Mouse (Mus musculus) CH12.LX (cell line): ENCODE results near the gene Gm20388. TPM values are rescaled to one million over a fixed set of nuclear protein-coding genes. Genes with fewer than 3 reads are reported as not detected.

ENCODE experiments used
- DNase-seq: peaks from one replicate; pipeline ENCODE4 v3.0.0-alpha.2; 2013; ENCODE audit errors: extremely low read depth
- H3K27ac ChIP-seq: 2 replicates; pipeline ENCODE4 v1.5.1; 2012; ENCODE audit warnings: low read depth, mild to moderate bottlenecking, control low read depth, moderate library complexity; ENCODE audit not compliant: insufficient read depth
- H3K27me3 ChIP-seq: replicated peaks from 2 replicates; pipeline ENCODE3; 2012; ENCODE audit warnings: inconsistent platforms
- H3K36me3 ChIP-seq, 2 experiments: replicated peaks in 1 of 2; 2 replicates each; pipeline versions ENCODE3 to v1.6.1; 2012; ENCODE audit warnings: inconsistent platforms in 1 of 2, low read length in 1 of 2, mild to moderate bottlenecking in 1 of 2, mixed read lengths in 1 of 2, moderate library complexity in 1 of 2; ENCODE audit not compliant: control insufficient read depth in 1 of 2, insufficient read depth in 1 of 2
- H3K4me1 ChIP-seq, 2 experiments: 2 replicates each; pipeline ENCODE4 v1.6.1; 2012; ENCODE audit warnings: inconsistent platforms in 1 of 2, moderate library complexity in 1 of 2; ENCODE audit not compliant: insufficient read depth in 2 of 2, control insufficient read depth in 1 of 2
- H3K4me2 ChIP-seq: 2 replicates; pipeline ENCODE4 v1.6.1; 2012; ENCODE audit warnings: low read depth, mild to moderate bottlenecking, control low read depth; ENCODE audit not compliant: poor library complexity, insufficient read depth, severe bottlenecking
- H3K4me3 ChIP-seq, 3 experiments: fragments of 150-350 bp in 1 of 3; sonication (generic) in 1 of 3; replicated peaks in 1 of 3; 2 replicates each; pipeline versions ENCODE3 to v1.5.1; 2011 to 2012; ENCODE audit warnings: low read depth in 2 of 3, low read length in 2 of 3, mild to moderate bottlenecking in 2 of 3, moderate library complexity in 2 of 3, control low read depth in 1 of 3, improper control_type of control experiment in 1 of 3, inconsistent platforms in 1 of 3, mixed read lengths in 1 of 3; ENCODE audit not compliant: poor library complexity in 1 of 3
- H3K79me2 ChIP-seq: replicated peaks from 2 replicates; pipeline ENCODE4 v1.6.1; 2012; ENCODE audit warnings: mild to moderate bottlenecking, moderate library complexity; ENCODE audit not compliant: control insufficient read depth, poor library complexity, insufficient read depth, severe bottlenecking; ENCODE audit errors: extremely low read depth
- H3K9ac ChIP-seq: 2 replicates; pipeline ENCODE4 v1.6.1; 2012; ENCODE audit warnings: low read depth, mild to moderate bottlenecking, control low read depth, moderate library complexity; ENCODE audit not compliant: insufficient read depth
- H3K9me3 ChIP-seq: replicated peaks from 2 replicates; pipeline ENCODE3; 2012; ENCODE audit warnings: low read length, inconsistent platforms, mixed read lengths
- BHLHE40 ChIP-seq: IDR thresholded peaks from 2 replicates; pipeline ENCODE4 v1.6.1; 2011; ENCODE audit warnings: mild to moderate bottlenecking, low read depth, low read length, improper control_type of control experiment
- CHD2 ChIP-seq: IDR thresholded peaks from 2 replicates; pipeline ENCODE4 v1.6.1; 2011; ENCODE audit warnings: low read length, improper control_type of control experiment
- CTCF ChIP-seq, 2 experiments: IDR thresholded peaks in 1 of 2; conservative IDR thresholded peaks in 1 of 2; 2 replicates each; pipeline ENCODE4 v1.5.1; 2011 to 2012; ENCODE audit warnings: low read depth in 2 of 2, low read length in 2 of 2, improper control_type of control experiment in 1 of 2, inconsistent platforms in 1 of 2, mild to moderate bottlenecking in 1 of 2, moderate library complexity in 1 of 2
- EP300 ChIP-seq: IDR thresholded peaks from 2 replicates; pipeline ENCODE4 v1.6.1; 2011; ENCODE audit warnings: low read length, improper control_type of control experiment
- ETS1 ChIP-seq: conservative IDR thresholded peaks from 2 replicates; pipeline ENCODE4 v1.6.1; 2012; ENCODE audit warnings: low read depth, mild to moderate bottlenecking, inconsistent platforms, low read length, improper control_type of control experiment, moderate library complexity
- HCFC1 ChIP-seq: IDR thresholded peaks from 2 replicates; pipeline ENCODE4 v1.6.1; 2012; ENCODE audit warnings: low read depth, mild to moderate bottlenecking, inconsistent platforms, low read length, improper control_type of control experiment
- JUN ChIP-seq: IDR thresholded peaks from 2 replicates; pipeline ENCODE4 v1.6.1; 2011; ENCODE audit warnings: low read depth, mild to moderate bottlenecking, low read length, improper control_type of control experiment, moderate library complexity; ENCODE audit not compliant: insufficient read depth
- JUND ChIP-seq: conservative IDR thresholded peaks from 2 replicates; pipeline ENCODE4 v1.6.1; 2011; ENCODE audit warnings: low read depth, low read length, improper control_type of control experiment
- MAX ChIP-seq: IDR thresholded peaks from 2 replicates; pipeline ENCODE4 v1.6.1; 2011; ENCODE audit warnings: low read length, improper control_type of control experiment
- POLR2AphosphoS2 ChIP-seq: IDR thresholded peaks from 2 replicates; pipeline ENCODE4 v1.6.1; 2011; ENCODE audit warnings: low read depth, low read length, improper control_type of control experiment
- RAD21 ChIP-seq: IDR thresholded peaks from 2 replicates; pipeline ENCODE4 v1.6.1; 2011; ENCODE audit warnings: low read depth, mild to moderate bottlenecking, low read length, improper control_type of control experiment, moderate library complexity
- SIN3A ChIP-seq: IDR thresholded peaks from 2 replicates; pipeline ENCODE4 v1.6.1; 2012; ENCODE audit warnings: low read length, improper control_type of control experiment, inconsistent platforms
- SMC3 ChIP-seq: IDR thresholded peaks from 2 replicates; pipeline ENCODE4 v1.6.1; 2011; ENCODE audit warnings: low read depth, low read length, improper control_type of control experiment
- ZKSCAN1 ChIP-seq: IDR thresholded peaks from 2 replicates; pipeline ENCODE4 v1.6.1; 2012; ENCODE audit warnings: low read depth, inconsistent platforms, low read length, improper control_type of control experiment, borderline replicate concordance
- dilution Hi-C: fragments of 300-500 bp; cut with MboI; formaldehyde crosslinking; loops from 2 replicates; pipeline ENCODE4 v1.14.3; 2020; ENCODE audit warnings: low sequenced_read_pairs; ENCODE audit not compliant: extremely low pct_unique_long_range_greater_than_20kb, extremely low pct_ligation_motif_present
- in situ Hi-C: fragments of 300-500 bp; cut with MboI; formaldehyde crosslinking; loops from 3 replicates; pipeline ENCODE4 v1.14.3; 2019; ENCODE audit warnings: low sequenced_read_pairs, low pct_ligation_motif_present, low pct_unique_long_range_greater_than_20kb, mixed read lengths
- polyA plus RNA-seq: library from polyadenylated mRNA; unstranded; fragments of >175 nt; gene quantifications from 2 replicates; pipeline ENCODE4 v1.2.1, GENCODE M21; 2012; ENCODE audit warnings: low read depth; ENCODE audit not compliant: insufficient read length
- total RNA-seq, 2 experiments: library from RNA; depleted of rRNA; stranded (reverse); fragments of 300-350 nt in 1 of 2; fragments of >200 nt in 1 of 2; gene quantifications; 2 replicates each; pipeline ENCODE4 v1.2.3; 2012 to 2014

The Gm20388 gene
- total and polyA plus RNA-seq, 3 experiments, result 14.8 to 26.3 (median 22.2) TPM

DNA sequence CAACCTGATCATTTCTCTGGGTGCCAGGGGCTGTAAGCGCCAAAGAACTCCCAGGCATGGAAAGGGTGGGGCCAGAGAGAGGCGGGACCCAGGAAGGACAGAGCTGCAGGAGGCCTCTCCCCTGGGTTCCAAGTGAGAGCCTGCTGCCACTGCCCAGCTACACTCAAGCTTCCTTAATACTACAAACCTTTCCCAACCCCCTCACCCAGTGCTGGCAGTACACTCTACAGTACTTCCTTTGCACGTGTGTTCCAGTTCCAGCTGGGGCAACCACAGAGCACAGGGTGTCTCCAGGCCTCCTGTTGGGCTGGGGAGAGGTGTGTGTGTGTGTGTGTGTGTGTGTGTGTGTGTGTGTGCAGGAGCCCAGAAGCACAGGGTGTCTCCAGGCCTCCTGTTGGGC lies 374.4 kb downstream of the Gm20388 start:
- Histone ChIP-seq H3K9me3 (no peaks in the 10 kb centered on the region), H3K4me3 (no peak overlapping the region), H3K4me2 (no peak overlapping the region), H3K79me2 (no peaks in the 10 kb centered on the region), H3K9ac (no peak overlapping the region), H3K4me1 (peaks cover 3 to 32% of the 10 kb centered on the region in 2 experiments; a peak in 3 of 4 replicates), H3K27ac (no peak overlapping the region), H3K36me3 (no peaks in the 10 kb centered on the region), H3K27me3 (peaks cover 32% of the 10 kb centered on the region)
- in situ Hi-C loops, result no loop called here
- TF ChIP-seq HCFC1, result no peak
- no peak for TF ChIP-seq JUND
- TF ChIP-seq ETS1, result no peak
- TF ChIP-seq BHLHE40, result peak; percentile 47; the same call in 1 of the 2 replicates
- dilution Hi-C loops, result no loop called here
- DNase-seq, result no peak

DNA sequence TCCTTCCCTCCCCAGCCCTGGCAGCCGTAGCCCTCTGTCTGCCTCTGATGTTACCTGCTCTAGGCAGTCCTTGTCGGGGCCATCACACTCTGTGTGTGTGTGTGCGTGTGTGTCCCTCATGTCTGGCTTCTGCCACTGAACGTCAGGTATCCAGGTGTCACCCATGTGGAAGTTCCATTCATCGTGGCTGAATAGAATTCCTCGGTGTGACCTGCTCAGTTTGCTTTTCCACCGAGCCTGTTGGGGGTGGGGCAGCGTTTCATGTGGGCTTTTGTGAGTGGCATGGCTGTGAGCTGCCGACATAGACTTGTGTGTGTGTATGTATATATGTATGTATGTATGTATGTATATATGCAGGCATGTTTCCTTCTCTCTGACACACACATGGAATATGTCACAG lies 375.2 kb downstream of the Gm20388 start:
- Histone ChIP-seq H3K36me3 (no peaks in the 10 kb centered on the region), H3K27me3 (peaks cover 29% of the 10 kb centered on the region), H3K27ac (no peak overlapping the region), H3K4me2 (no peak overlapping the region), H3K9me3 (no peaks in the 10 kb centered on the region), H3K79me2 (no peaks in the 10 kb centered on the region), H3K9ac (no peak overlapping the region), H3K4me3 (no peak overlapping the region), H3K4me1 (peaks cover 3 to 32% of the 10 kb centered on the region in 2 experiments; a peak in 3 of 4 replicates)
- dilution Hi-C loops (no loop called here), in situ Hi-C loops (no loop called here)
- TF ChIP-seq POLR2AphosphoS2 (no peak), EP300 (no peak), CHD2 (no peak), MAX (no peak), ZKSCAN1 (no peak), JUN (no peak), SIN3A (no peak), SMC3 (no peak), BHLHE40 (no peak)
- no peak for DNase-seq

DNA sequence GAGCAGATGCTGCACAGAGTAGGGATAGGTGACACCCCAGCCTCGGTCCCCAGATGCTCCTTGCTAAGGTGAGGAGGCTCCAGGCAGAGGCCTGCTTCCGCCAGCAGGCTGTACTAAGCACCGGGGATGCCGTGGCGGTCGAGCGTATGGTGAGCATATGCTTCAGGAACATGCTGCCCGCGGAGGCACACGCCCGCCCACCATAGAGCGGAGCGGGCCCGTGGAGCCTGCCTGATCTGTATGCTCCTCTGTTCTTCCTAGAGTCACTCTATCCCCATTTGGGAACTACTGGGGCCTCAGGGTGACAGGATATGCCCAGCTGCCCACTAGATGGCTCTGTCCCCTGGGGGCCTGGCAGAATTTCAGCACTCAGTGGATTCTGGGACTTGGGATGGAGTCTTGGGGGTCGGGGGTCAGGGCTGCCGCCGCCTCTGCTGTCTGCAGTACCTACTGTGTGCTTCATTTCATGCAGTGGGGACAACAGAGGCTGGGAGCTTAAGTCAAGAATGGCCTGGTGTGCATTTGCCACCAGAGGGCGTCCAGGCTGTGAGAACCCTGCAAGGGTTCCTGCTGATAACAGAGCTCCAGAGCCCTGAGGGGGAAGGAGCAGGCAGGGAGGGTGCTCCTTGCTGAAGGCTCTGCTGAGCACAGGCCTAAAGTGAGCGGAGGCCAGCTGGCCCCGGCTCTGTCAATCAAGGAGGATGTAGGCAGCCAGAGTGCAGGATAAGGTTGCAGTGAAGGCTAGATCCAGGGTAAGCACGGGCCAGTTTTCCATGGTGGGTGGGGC lies 377.7 kb downstream of the Gm20388 start:
- H3K4me2 ChIP-seq, result no peak overlapping the region
- dilution Hi-C loops (no loop called here), in situ Hi-C loops (no loop called here)
- no peak overlapping the region for H3K9ac ChIP-seq
- no peaks in the 10 kb centered on the region for H3K36me3 ChIP-seq
- TF ChIP-seq ZKSCAN1, result peak; percentile 15; the same call in 1 of the 2 replicates
- TF ChIP-seq CTCF (conservative IDR thresholded peaks at IDR 0.05 in 1 of 2, IDR thresholded peaks at IDR 0.05 in 1 of 2; ENCODE audit: low read depth in 2 of 2, low read length in 2 of 2), result peak; percentile 37 to 88
- TF ChIP-seq RAD21, result peak; percentile 16
- TF ChIP-seq JUN, result no peak
- peak; percentile 58 for TF ChIP-seq SMC3
- DNase-seq, result no peak
- no peak overlapping the region for H3K4me3 ChIP-seq
- H3K27ac ChIP-seq, result no peak overlapping the region
- H3K27me3 ChIP-seq, result peaks cover 39% of the 10 kb centered on the region
- H3K4me1 ChIP-seq, result peaks cover 3 to 27% of the 10 kb centered on the region in 2 experiments; a peak in 3 of 4 replicates
- H3K79me2 ChIP-seq, result no peaks in the 10 kb centered on the region
- H3K9me3 ChIP-seq, result no peaks in the 10 kb centered on the region
